Mouse (Mus musculus): ENCODE results near the gene Sis. TPM values are rescaled to one million over a fixed set of nuclear protein-coding genes. Genes with fewer than 3 reads are reported as not detected.

The Sis gene
- under 1 TPM; 0.10 to 0.30 TPM for total RNA-seq (2021)
- long read RNA-seq, experiment 1: 0 reads
- long read RNA-seq, experiment 2: 0 reads

- DNase-seq (ENCODE audit: low spot score in 2 of 2): no peak
Observed at GRCm38 (mm10) chr3:72967675-72968074, at the start of gene Sis. TSS of gene Sis (minus strand) at chr3:72967863.

GRCm38 (mm10) chr3:73006045-73006444 is 38.4 kb upstream of the Sis start:
- DNase-seq (ENCODE audit: low spot score in 2 of 2): no peak

- DNase-seq (ENCODE audit: low spot score in 2 of 2): no peak
Observed at GRCm38 (mm10) chr3:73002933-73003696, 35.5 kb upstream of the Sis start.

- DNase-seq (ENCODE audit: low spot score in 2 of 2): no peak
Observed at GRCm38 (mm10) chr3:72997517-72997916, 29.9 kb upstream of the Sis start.

- no peak for DNase-seq (ENCODE audit: low spot score in 2 of 2)
Observed at GRCm38 (mm10) chr3:72990992-72991391, 23.3 kb upstream of the Sis start.

GRCm38 (mm10) chr3:72976602-72977001 is 8.9 kb upstream of the Sis start:
- DNase-seq (ENCODE audit: low spot score in 2 of 2): no peak

GRCm38 (mm10) chr3:72918919-72919526 is 48.6 kb downstream of the Sis start:
- no peak for DNase-seq (ENCODE audit: low spot score in 2 of 2)

GRCm38 (mm10) chr3:72882501-72882900 is 85.2 kb downstream of the Sis start:
- no peak for DNase-seq (ENCODE audit: low spot score in 2 of 2)

GRCm38 (mm10) chr3:72868141-72868540 is 99.5 kb downstream of the Sis start:
- no peak for DNase-seq (ENCODE audit: low spot score in 2 of 2)

GRCm38 (mm10) chr3:72858738-72859137 is 108.9 kb downstream of the Sis start:
- no peak for DNase-seq (ENCODE audit: low spot score in 2 of 2)

- no peak for DNase-seq (ENCODE audit: low spot score in 2 of 2)
Observed at GRCm38 (mm10) chr3:72855405-72855804, 112.3 kb downstream of the Sis start.

- DNase-seq (ENCODE audit: low spot score in 2 of 2): no peak
Observed at GRCm38 (mm10) chr3:72840641-72841040, 127.0 kb downstream of the Sis start.

Other genes starting within 250 kb of the Sis start
- 10 to 100 TPM; 85.4 to 94.0 TPM for gene Slitrk3, start 89.9 kb upstream of the Sis start, total RNA-seq (2021)

All from layer of hippocampus, postnatal 14 days (tissue).